Mouse (Mus musculus): Measurements from ENCODE around the gene Scn2b.

- TF ChIP-seq CTCF (IDR thresholded peaks at IDR 0.05; ENCODE audit: low read depth) (no peak), EP300 (optimal IDR thresholded peaks at IDR 0.05) (no peak)
Observed at GRCm38 (mm10) chr9:45116819-45117218, 763 bp upstream of the Scn2b start.

All from stomach, postnatal 0 days (tissue).